8 mouse cellular contexts compared by ENCODE assay signal in genomic region chr7:64373147-64373829, GRCm38 (mm10). TPM values are rescaled to one million over a fixed set of nuclear protein-coding genes. Genes with fewer than 3 reads are reported as not detected.
DNase-seq lines count a peak whose midpoint lies in the region; ATAC-seq and TF ChIP-seq lines count a peak whose summit lies in the region.

No protein-coding gene starts in this region.

- H3K4me3 ChIP-seq in heart, embryonic 10.5 days: peak overlapping the region; percentile 71
- H3K4me3 ChIP-seq in forebrain, embryonic 14.5 days (ENCODE audit: low read depth, low read length): peak overlapping the region; percentile 64
- peak overlapping the region; percentile 73 to 84 for H3K4me3 ChIP-seq in liver, embryonic 14.5 days (ENCODE audit: insufficient read depth in 1 of 2, low read depth in 2 of 2, low read length in 2 of 2)
- H3K4me3 ChIP-seq in stomach, embryonic 15.5 days (replicated peaks): peak overlapping the region; percentile 71

- H3K4me1 ChIP-seq in heart, embryonic 10.5 days: peaks cover 3% of the 10 kb centered on the region; the same call in 1 of the 2 replicates
- peaks cover 4% of the 10 kb centered on the region for H3K4me1 ChIP-seq in forebrain, embryonic 14.5 days (ENCODE audit: control insufficient read depth, insufficient read depth, low read length)
- peaks cover 4 to 6% of the 10 kb centered on the region in 2 experiments; a peak in 3 of 4 replicates for H3K4me1 ChIP-seq in liver, embryonic 14.5 days (replicated peaks; ENCODE audit: control insufficient read depth in 2 of 2, insufficient read depth in 2 of 2, low read length in 1 of 2)
- H3K4me1 ChIP-seq in stomach, embryonic 15.5 days: no peaks in the 10 kb centered on the region

- H3K9me3 ChIP-seq in heart, embryonic 10.5 days: no peaks in the 10 kb centered on the region
- H3K9me3 ChIP-seq in forebrain, embryonic 14.5 days (replicated peaks; ENCODE audit: control insufficient read depth, low read length): no peaks in the 10 kb centered on the region
- H3K9me3 ChIP-seq in liver, embryonic 14.5 days (ENCODE audit: control insufficient read depth, low read length): no peaks in the 10 kb centered on the region
- no peaks in the 10 kb centered on the region for H3K9me3 ChIP-seq in stomach, embryonic 15.5 days

- no peak for TF ChIP-seq CTCF in liver, embryonic 14.5 days (IDR thresholded peaks at IDR 0.05; ENCODE audit: low read depth)

- H3K27ac ChIP-seq in heart, embryonic 10.5 days: peak overlapping the region; percentile 91
- peak overlapping the region; percentile 92 for H3K27ac ChIP-seq in forebrain, embryonic 14.5 days (ENCODE audit: low read depth, low read length)
- H3K27ac ChIP-seq in liver, embryonic 14.5 days: peak overlapping the region; percentile 69
- peak overlapping the region; percentile 99 for H3K27ac ChIP-seq in stomach, embryonic 15.5 days

- WGBS in heart, embryonic 10.5 days: 14% methylated on average over 18 of the region's 18 CpGs
- WGBS in forebrain, embryonic 14.5 days: 11% methylated on average over 18 of the region's 18 CpGs
- WGBS in liver, embryonic 14.5 days (ENCODE audit: insufficient replicate concordance): 10% methylated on average over 18 of the region's 18 CpGs
- WGBS in stomach, embryonic 15.5 days: 7% methylated on average over 18 of the region's 18 CpGs

- H3K9ac ChIP-seq in forebrain, embryonic 14.5 days (ENCODE audit: low read length): peak overlapping the region; percentile 81
- peak overlapping the region; percentile 80 for H3K9ac ChIP-seq in liver, embryonic 14.5 days (replicated peaks)
- H3K9ac ChIP-seq in stomach, embryonic 15.5 days: peak overlapping the region; percentile 61

- H3K27me3 ChIP-seq in heart, embryonic 10.5 days (ENCODE audit: insufficient read depth, poor library complexity, severe bottlenecking): no peaks in the 10 kb centered on the region
- H3K27me3 ChIP-seq in forebrain, embryonic 14.5 days (replicated peaks; ENCODE audit: control insufficient read depth, insufficient read depth, low read length): no peaks in the 10 kb centered on the region
- no peaks in the 10 kb centered on the region for H3K27me3 ChIP-seq in liver, embryonic 14.5 days (ENCODE audit: control insufficient read depth, insufficient read depth, low read length)
- no peaks in the 10 kb centered on the region for H3K27me3 ChIP-seq in stomach, embryonic 15.5 days (replicated peaks)

- peaks cover 46% of the 10 kb centered on the region for H3K36me3 ChIP-seq in heart, embryonic 10.5 days
- H3K36me3 ChIP-seq in forebrain, embryonic 14.5 days (ENCODE audit: control insufficient read depth, insufficient read depth, low read length): peaks cover 27% of the 10 kb centered on the region
- H3K36me3 ChIP-seq in liver, embryonic 14.5 days (replicated peaks; ENCODE audit: control insufficient read depth, insufficient read depth, low read depth): peaks cover 18% of the 10 kb centered on the region
- peaks cover 17% of the 10 kb centered on the region for H3K36me3 ChIP-seq in stomach, embryonic 15.5 days

- H3K4me2 ChIP-seq in forebrain, embryonic 14.5 days (ENCODE audit: low read length): peak overlapping the region; percentile 66
- peak overlapping the region; percentile 85 for H3K4me2 ChIP-seq in liver, embryonic 14.5 days (ENCODE audit: low read depth)
- peak overlapping the region; percentile 62 for H3K4me2 ChIP-seq in stomach, embryonic 15.5 days

- no peak for TF ChIP-seq EP300 in liver, embryonic 14.5 days (IDR thresholded peaks at IDR 0.05; ENCODE audit: low read depth)

- no peak for DNase-seq in heart, embryonic 10.5 days (ENCODE audit: low spot score)
- no peak for DNase-seq in heart, adult 18-20 months
- peak; percentile 27 for DNase-seq in ES-CJ7 (ENCODE audit: low read depth, low spot score)
- peak; percentile 36 for DNase-seq in forebrain, embryonic 14.5 days (ENCODE audit: low spot score)
- DNase-seq in liver, embryonic 14.5 days (ENCODE audit: low read depth in 3 of 3, low spot score in 3 of 3): no peak
- no peak for DNase-seq in frontal cortex, postnatal 10 days (ENCODE audit: low spot score in 2 of 2)
- no peak for DNase-seq in ovary, postnatal 14 days (ENCODE audit: low spot score)

- peak; percentile 36 for ATAC-seq in forebrain, embryonic 14.5 days
- no peak; the same call in 1 of the 2 replicates for ATAC-seq in liver, embryonic 14.5 days (ENCODE audit: insufficient read depth)
- no peak for ATAC-seq in stomach, embryonic 15.5 days (ENCODE audit: insufficient read depth, low FRiP score, low read depth)

RNA-seq across cellular contexts. Expression of gene Fan1, which starts 0.6 kb away (rescaled TPM):
- 5.3 and 6.6 TPM in 2 replicates for polyA plus RNA-seq in heart, embryonic 10.5 days (2016; fragmentation: Nextera tagmentation; extraction: Ambion mirVana)
- 10 to 100 TPM in 1 of 2 experiments, 1 to 10 TPM in 1; 8.9 to 10.1 TPM for total RNA-seq in heart, adult 18-20 months (2021)
- polyA plus RNA-seq in forebrain, embryonic 14.5 days (2014; fragmentation: Nextera tagmentation; extraction: Ambion mirVana): 3.5 and 4.6 TPM in 2 replicates
- polyA plus RNA-seq in liver, embryonic 14.5 days (2012; rRNA removed): 0.62 and 1.1 TPM in 2 replicates
- 0.70 and 0.83 TPM in 2 replicates for polyA plus RNA-seq in liver, embryonic 14.5 days (2014; fragmentation: Nextera tagmentation; extraction: Ambion mirVana)
- 6.3 and 7.5 TPM in 2 replicates for polyA plus RNA-seq in stomach, embryonic 15.5 days (2015; fragmentation: Nextera tagmentation; extraction: Ambion mirVana)

RNA-seq across cellular contexts. Expression of gene Mphosph10, which starts 18.8 kb away (rescaled TPM):
- 30.8 and 47.8 TPM in 2 replicates for polyA plus RNA-seq in heart, embryonic 10.5 days (2016; fragmentation: Nextera tagmentation; extraction: Ambion mirVana)
- 10 to 100 TPM; 11.9 to 13.5 TPM for total RNA-seq in heart, adult 18-20 months (2021)
- 25.9 and 28.0 TPM in 2 replicates for polyA plus RNA-seq in forebrain, embryonic 14.5 days (2014; fragmentation: Nextera tagmentation; extraction: Ambion mirVana)
- 4.9 and 13.4 TPM in 2 replicates for polyA plus RNA-seq in liver, embryonic 14.5 days (2012; rRNA removed)
- polyA plus RNA-seq in liver, embryonic 14.5 days (2014; fragmentation: Nextera tagmentation; extraction: Ambion mirVana): 23.0 and 24.1 TPM in 2 replicates
- polyA plus RNA-seq in stomach, embryonic 15.5 days (2015; fragmentation: Nextera tagmentation; extraction: Ambion mirVana): 42.6 and 46.6 TPM in 2 replicates

RNA-seq across cellular contexts. Expression of gene Mcee, which starts 19.1 kb away (rescaled TPM):
- polyA plus RNA-seq in heart, embryonic 10.5 days (2016; fragmentation: Nextera tagmentation; extraction: Ambion mirVana): 58.2 and 73.7 TPM in 2 replicates
- total RNA-seq in heart, adult 18-20 months (2021): 100 to 1,000 TPM; 169 to 199 TPM
- polyA plus RNA-seq in forebrain, embryonic 14.5 days (2014; fragmentation: Nextera tagmentation; extraction: Ambion mirVana): 40.3 and 42.2 TPM in 2 replicates
- polyA plus RNA-seq in liver, embryonic 14.5 days (2012; rRNA removed): 12.5 and 21.1 TPM in 2 replicates
- polyA plus RNA-seq in liver, embryonic 14.5 days (2014; fragmentation: Nextera tagmentation; extraction: Ambion mirVana): 42.1 and 48.0 TPM in 2 replicates
- polyA plus RNA-seq in stomach, embryonic 15.5 days (2015; fragmentation: Nextera tagmentation; extraction: Ambion mirVana): 87.0 and 94.3 TPM in 2 replicates

Comparison
In these comparisons a context has a peak if more than half of its experiments do, and no peak if none do; other contexts are left out.
1. DNase-seq: peak in ES-CJ7 (single experiment) and forebrain, embryonic 14.5 days (single experiment); none in heart, embryonic 10.5 days (single experiment), heart, adult 18-20 months (0 of 2), liver, embryonic 14.5 days (0 of 3), frontal cortex, postnatal 10 days (0 of 2) and ovary, postnatal 14 days (single experiment).
2. Peak in every context shown above with its lines, with median percentiles within 50 percentile points of each other: H3K27ac ChIP-seq, H3K4me3 ChIP-seq, H3K4me2 ChIP-seq and H3K9ac ChIP-seq.